Mouse (Mus musculus): Measurements from ENCODE around the gene Cmtr1.

Cmtr1 gene

GRCm38 (mm10) chr17:29669030-29669429 is 8.6 kb downstream of the Cmtr1 start:
- no peak for DNase-seq (ENCODE audit: low read depth, low spot score)

- no peak for DNase-seq (ENCODE audit: low read depth, low spot score)
These were observed 9.5 kb downstream of the Cmtr1 start for GRCm38 (mm10) chr17:29669936-29670335.

DNA sequence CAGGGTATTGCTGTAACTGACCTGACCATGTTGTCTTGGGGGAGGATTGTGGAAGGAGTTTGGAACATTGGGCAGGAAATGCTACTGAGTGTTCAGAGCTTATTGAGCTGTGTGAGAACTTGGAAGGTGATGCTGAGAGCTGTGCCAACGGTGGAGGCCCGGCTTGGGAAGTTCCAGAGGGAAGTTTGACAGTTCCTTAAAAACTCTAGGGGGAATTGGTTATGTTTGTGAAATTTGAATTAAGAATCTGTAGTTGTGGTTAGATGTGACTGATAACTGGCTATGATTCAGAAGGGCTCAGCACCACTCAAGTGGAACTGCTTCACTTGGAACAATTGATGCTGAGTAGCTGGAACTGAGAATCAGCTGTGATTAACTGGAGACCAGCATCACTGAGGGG is 10.6 kb downstream of the Cmtr1 start:
- no peak for DNase-seq (ENCODE audit: low read depth, low spot score)

DNA sequence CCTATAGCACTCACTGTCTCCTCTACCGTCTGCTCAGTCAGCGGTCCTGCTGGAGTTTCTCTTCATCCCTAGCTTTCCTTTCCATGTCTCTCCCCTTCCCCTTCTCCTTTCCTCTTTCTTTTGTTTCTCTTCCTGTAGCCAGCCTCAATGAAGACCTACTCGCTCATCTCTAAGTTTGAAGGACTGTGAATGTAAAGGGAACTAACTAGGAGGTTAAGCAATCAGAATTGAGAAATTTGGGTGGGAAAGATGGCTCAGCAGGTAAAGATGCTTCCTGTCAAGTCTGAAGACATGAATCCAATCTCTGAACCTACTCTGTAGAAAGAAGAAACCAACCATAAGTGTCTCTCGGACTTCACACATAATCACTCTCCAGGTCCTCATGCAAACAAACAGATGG is 12.9 kb downstream of the Cmtr1 start:
- DNase-seq (ENCODE audit: low read depth, low spot score), result no peak

DNA sequence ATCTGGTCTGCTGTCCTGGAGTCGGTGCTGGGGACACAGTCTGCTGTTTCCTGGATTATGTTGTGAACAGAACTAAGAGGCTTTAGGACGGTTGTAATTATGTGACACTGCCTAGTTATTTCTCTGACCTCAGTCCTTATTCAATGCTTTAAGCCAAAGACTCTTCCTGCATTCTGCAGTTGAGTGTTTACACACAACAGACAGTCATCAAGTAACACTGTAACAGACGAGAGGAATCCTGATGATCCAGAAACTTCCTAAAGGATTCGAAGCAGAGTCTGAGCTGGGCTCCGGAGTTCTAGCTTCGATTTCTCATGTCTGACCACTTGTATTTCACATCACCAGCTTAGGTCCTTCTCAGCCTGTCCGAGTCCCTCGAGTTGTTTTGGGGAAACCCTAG is 18.1 kb downstream of the Cmtr1 start:
- no peak for DNase-seq (ENCODE audit: low read depth, low spot score)

GRCm38 (mm10) chr17:29679038-29679767 is 18.8 kb downstream of the Cmtr1 start:
- no peak for DNase-seq (ENCODE audit: low read depth, low spot score)

DNA sequence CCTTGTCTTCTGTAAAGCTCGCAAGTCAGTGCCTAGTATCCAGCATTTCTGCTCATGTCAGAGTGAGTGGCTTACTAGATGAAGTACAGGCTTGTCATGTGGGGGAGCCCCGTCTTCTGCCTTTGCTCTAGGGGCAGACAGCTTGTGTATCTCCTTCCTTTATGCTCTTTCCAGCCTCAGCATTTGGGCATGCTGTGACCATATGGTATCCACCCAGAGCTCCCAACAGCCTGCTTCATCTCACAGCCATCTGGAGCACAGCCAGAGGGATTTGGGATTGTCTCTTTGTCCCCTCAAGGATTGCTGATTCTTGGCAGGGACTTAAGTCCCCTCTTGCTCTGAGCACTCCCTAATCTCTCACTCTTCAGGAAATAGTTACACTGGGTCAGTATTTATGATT is 19.8 kb downstream of the Cmtr1 start:
- peak; percentile 27 for DNase-seq (ENCODE audit: low read depth, low spot score)

GRCm38 (mm10) chr17:29680921-29681320 is 20.5 kb downstream of the Cmtr1 start:
- DNase-seq (ENCODE audit: low read depth, low spot score), result no peak

DNA sequence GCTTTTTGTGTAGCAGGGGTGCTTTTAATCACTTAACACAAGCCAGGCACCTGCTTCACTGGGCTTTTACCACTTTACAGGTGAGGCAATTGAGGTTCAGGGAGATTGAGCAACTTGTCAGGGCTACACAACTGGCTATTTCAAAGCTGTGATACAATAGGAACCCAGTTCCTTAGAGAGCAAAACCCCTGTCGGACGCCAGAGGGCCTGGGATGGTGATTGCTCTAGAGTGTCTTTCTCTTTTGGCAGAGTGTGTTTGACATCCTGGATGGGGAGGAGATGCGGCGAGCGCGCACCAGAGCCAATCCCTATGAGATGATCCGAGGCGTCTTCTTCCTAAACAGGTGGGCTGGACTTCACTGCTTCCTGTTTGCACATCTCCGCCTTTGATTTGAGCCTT is 21.3 kb downstream of the Cmtr1 start:
- DNase-seq (ENCODE audit: low read depth, low spot score), result no peak

GRCm38 (mm10) chr17:29682261-29682660 is 21.9 kb downstream of the Cmtr1 start:
- DNase-seq (ENCODE audit: low read depth, low spot score), result no peak

DNA sequence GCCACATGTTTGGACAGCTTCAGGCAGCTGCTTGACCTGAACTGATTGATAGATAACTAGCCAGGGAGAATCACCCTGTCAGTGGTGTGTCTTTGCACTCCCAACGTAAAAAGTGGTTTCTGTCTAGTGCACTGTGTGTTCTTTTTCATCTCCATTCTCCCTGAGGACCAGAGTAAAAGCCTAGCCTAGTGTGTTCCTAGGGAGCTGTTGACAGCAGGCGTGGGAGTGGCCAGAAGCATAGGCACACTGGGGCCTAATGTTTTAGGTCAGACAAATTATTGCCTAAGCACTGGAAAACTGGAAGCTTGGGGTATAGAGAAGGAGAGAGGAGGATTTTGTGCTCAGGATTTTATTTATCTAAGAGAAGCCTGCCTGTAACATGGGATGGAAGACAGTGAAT is 22.7 kb downstream of the Cmtr1 start:
- DNase-seq (ENCODE audit: low read depth, low spot score), result no peak

DNA sequence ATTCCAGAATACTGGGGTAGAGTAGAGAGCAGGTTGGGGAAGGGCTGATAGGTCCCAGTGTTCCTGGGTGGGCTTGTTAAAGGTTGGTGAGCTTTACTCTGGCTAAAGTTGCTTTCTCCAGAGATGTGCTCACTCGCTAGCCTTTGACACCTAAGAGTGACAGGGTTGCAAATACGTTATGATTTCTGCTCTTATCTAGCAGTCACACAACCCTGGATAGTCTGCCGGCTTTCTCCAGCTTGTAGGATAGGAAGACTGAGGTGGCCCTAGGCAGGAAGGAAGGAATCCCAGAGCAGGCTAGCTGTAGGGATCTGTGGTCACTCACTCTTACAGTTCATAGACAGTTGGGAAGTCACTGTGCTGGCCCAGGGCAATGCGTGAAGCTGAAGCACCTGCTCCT is 23.9 kb downstream of the Cmtr1 start:
- DNase-seq (ENCODE audit: low read depth, low spot score), result no peak

- no peak for DNase-seq (ENCODE audit: low read depth, low spot score)
These were observed 26.4 kb downstream of the Cmtr1 start for GRCm38 (mm10) chr17:29686771-29687170.

GRCm38 (mm10) chr17:29687373-29687772 is 27.0 kb downstream of the Cmtr1 start:
- DNase-seq (ENCODE audit: low read depth, low spot score), result no peak

- DNase-seq (ENCODE audit: low read depth, low spot score), result no peak
These were observed 28.2 kb downstream of the Cmtr1 start for GRCm38 (mm10) chr17:29688610-29689009.

DNA sequence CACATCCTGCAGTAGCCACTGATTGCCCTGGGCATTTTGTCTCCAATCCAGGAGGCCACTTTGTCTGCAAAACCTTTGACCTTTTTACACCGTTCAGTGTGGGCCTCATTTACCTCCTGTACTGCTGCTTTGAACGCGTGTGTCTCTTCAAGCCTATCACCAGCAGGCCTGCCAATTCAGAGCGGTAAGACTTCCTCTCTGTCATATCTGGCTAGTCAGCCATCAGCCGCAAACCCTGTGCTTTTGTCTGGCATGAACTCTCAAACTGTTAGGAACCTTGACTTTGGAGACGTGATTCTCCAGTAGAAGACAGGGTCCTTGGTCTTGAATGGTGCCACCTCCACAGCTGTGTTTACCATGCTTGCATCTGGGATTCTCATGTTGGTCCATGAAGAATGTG is 29.9 kb downstream of the Cmtr1 start:
- no peak for DNase-seq (ENCODE audit: low read depth, low spot score)

GRCm38 (mm10) chr17:29692827-29693226 is 32.4 kb downstream of the Cmtr1 start:
- DNase-seq (ENCODE audit: low read depth, low spot score), result no peak

GRCm38 (mm10) chr17:29693571-29693970 is 33.2 kb downstream of the Cmtr1 start:
- DNase-seq (ENCODE audit: low read depth, low spot score), result no peak

DNA sequence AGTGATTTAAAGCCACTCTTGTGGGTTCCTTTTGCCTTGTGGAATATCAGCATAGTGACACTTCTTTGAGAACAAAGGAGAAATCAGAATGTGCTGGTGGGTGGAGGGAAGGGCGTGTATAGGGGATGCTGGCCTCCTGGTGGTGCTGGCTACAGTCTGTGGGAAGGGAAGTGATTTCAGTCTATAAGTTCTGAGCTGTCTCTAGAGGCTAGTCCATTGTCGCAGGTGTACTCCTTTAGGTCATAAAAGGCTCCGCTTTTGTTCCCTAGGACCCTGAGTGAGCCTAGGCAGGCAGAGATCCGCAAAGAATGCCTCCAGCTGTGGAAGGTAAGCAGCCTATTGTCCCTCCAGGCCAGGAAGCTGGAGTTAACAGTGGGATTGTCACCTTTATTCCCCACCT is 34.1 kb downstream of the Cmtr1 start:
- DNase-seq (ENCODE audit: low read depth, low spot score), result no peak

- DNase-seq (ENCODE audit: low read depth, low spot score), result no peak
These were observed 36.5 kb downstream of the Cmtr1 start for GRCm38 (mm10) chr17:29696940-29697339.

DNA sequence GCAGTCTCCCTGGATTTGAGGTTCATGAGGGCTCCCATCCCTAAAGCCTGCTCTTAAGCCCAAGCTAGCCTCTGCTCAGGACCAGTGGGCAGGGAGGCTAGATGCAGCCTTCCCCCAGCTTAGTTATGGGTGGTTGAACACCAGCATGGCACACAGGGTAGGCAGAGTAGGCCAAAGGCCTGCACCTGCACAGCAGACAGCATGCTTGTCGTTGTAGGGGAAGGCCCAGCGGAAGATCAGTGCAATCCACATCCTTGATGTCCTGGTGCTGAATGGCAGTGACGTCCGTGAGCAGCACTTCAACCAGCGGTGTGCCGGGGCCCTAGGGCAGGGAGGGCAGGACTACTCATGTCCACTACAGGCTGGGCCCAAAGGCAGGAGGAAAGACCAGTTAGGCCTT is 38.0 kb downstream of the Cmtr1 start:
- no peak for DNase-seq (ENCODE audit: low read depth, low spot score)

DNA sequence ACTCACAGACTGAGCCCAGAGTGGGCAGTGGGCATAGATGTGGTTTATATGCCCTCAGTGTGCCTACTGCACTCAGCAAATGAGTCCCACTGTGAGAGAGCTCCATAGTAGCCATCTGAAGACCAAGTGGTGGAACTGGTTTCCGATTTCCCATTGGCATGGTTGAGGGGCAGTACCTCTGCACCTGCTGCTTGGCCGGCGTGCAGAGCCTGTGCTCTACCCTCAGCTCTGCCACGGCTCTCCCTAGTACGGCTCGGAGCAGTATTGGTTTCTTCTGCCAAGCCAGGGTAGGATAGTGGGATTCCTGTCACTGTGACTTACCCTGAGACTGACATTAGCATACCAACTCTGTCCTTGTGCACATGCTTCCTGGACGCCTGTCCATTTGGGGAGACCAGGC is 40.2 kb downstream of the Cmtr1 start:
- no peak for DNase-seq (ENCODE audit: low read depth, low spot score)

GRCm38 (mm10) chr17:29702938-29703710 is 42.7 kb downstream of the Cmtr1 start:
- no peak for DNase-seq (ENCODE audit: low read depth, low spot score)
